Mouse (Mus musculus) lung, embryonic 14.5 days (tissue): ENCODE data around the gene Gcfc2. TPM values are rescaled to one million over a fixed set of nuclear protein-coding genes. Genes with fewer than 3 reads are reported as not detected.

Experiments
- ATAC-seq: fragments of 200-750 bp; cut with Nextera tagmentation; 2 replicates; pipeline ENCODE4 v1.8.0; 2017; ENCODE audit warnings: mild to moderate bottlenecking, moderate TSS enrichment, moderate library complexity; ENCODE audit not compliant: insufficient read depth
- DNase-seq: peaks from one replicate; pipeline ENCODE4 v3.0.0-alpha.2; 2015
- H3K27ac ChIP-seq: fragments of 300-500 bp; sonication (generic); 2 replicates; pipeline ENCODE4 v1.5.1; 2014; ENCODE audit warnings: low read depth, mild to moderate bottlenecking, moderate library complexity
- H3K27me3 ChIP-seq: fragments of 300-500 bp; sonication (generic); 2 replicates; pipeline ENCODE4 v1.6.1; 2014; ENCODE audit warnings: low read length, control low read depth; ENCODE audit not compliant: insufficient read depth
- H3K36me3 ChIP-seq: fragments of 300-500 bp; sonication (generic); 2 replicates; pipeline ENCODE4 v1.6.1; 2014; ENCODE audit warnings: control low read depth; ENCODE audit not compliant: insufficient read depth
- H3K4me1 ChIP-seq: fragments of 300-500 bp; sonication (generic); 2 replicates; pipeline ENCODE4 v1.6.1; 2014; ENCODE audit warnings: antibody characterized with exemption, control low read depth; ENCODE audit not compliant: insufficient read depth
- H3K4me2 ChIP-seq: fragments of 300-500 bp; sonication (generic); 2 replicates; pipeline ENCODE4 v1.6.1; 2014; ENCODE audit warnings: mild to moderate bottlenecking
- H3K4me3 ChIP-seq: fragments of 300-500 bp; sonication (generic); 2 replicates; pipeline ENCODE4 v1.5.1; 2014; ENCODE audit warnings: low read depth, low read length
- H3K9ac ChIP-seq: fragments of 300-500 bp; sonication (generic); 2 replicates; pipeline ENCODE4 v1.6.1; 2014
- H3K9me3 ChIP-seq: fragments of 300-500 bp; sonication (generic); 2 replicates; pipeline ENCODE4 v1.6.1; 2016; ENCODE audit warnings: low read depth, low read length, control low read depth
- CTCF ChIP-seq: IDR thresholded peaks from 2 replicates; pipeline ENCODE4 v1.5.1; 2016; ENCODE audit warnings: antibody characterized with exemption, low read depth
- WGBS: fragments of 180-500 bp; shearing (Covaris S2); extraction: QIAGEN DNeasy Blood & Tissue Kit; methylation state at CpG from one replicate; pipeline ENCODE4 v1.1.7; 2014; 5-methylcytosine and 5-hydroxymethylcytosine counted together
- polyA plus RNA-seq: library from polyadenylated mRNA; unstranded; fragments of >200 nt; fragmentation: Nextera tagmentation; extraction: Ambion mirVana; gene quantifications from 2 replicates; pipeline ENCODE4 v1.2.1, GENCODE M21; 2014

The Gcfc2 gene
- polyA plus RNA-seq, 1 experiment from 2014 or later = 13.7 TPM

DNA sequence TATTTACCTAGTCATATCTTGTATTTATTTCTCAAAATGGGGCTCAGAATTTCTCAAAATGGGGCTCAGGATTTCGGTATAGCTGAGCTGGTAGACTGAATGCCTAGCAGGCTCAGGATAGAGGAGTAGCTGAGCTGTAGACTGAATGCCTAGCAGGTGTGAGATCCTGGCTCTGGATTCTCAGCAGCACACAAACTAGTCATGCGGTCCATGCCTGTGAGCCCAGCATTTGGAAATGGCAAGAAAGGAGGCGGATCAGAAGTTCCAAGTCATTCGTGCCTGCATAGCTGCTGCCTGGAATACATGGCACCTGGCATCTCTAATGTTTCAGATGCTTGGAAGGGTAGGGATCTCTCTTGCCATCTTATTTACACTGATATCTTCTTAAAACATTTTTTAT lies 5.9 kb downstream of the Gcfc2 start:
- Histone ChIP-seq H3K4me1 (peaks cover 3% of the 10 kb centered on the region; the same call in 1 of the 2 replicates), H3K9me3 (no peaks in the 10 kb centered on the region), H3K4me3 (no peak overlapping the region), H3K4me2 (no peak overlapping the region), H3K27me3 (no peaks in the 10 kb centered on the region), H3K9ac (no peak overlapping the region), H3K36me3 (peaks cover 73% of the 10 kb centered on the region), H3K27ac (no peak overlapping the region)
- no peak for DNase-seq
- WGBS = 86% methylated on average over 4 of the region's 4 CpGs
- ATAC-seq = no peak
- no peak for TF ChIP-seq CTCF

- Histone ChIP-seq H3K9ac (no peak overlapping the region), H3K4me3 (no peak overlapping the region), H3K27ac (no peak overlapping the region), H3K27me3 (no peaks in the 10 kb centered on the region), H3K4me1 (no peaks in the 10 kb centered on the region), H3K4me2 (no peak overlapping the region), H3K9me3 (no peaks in the 10 kb centered on the region), H3K36me3 (peaks cover 79% of the 10 kb centered on the region)
- DNase-seq = no peak
- WGBS = 85% methylated on average over 3 of the region's 3 CpGs
- peak; percentile 28; the same call in 1 of the 2 replicates for TF ChIP-seq CTCF
- ATAC-seq = no peak
Observed at GRCm38 (mm10) chr6:81933281-81933680, 9.8 kb downstream of the Gcfc2 start.

- no peaks in the 10 kb centered on the region for H3K9me3 ChIP-seq
- peaks cover 85% of the 10 kb centered on the region for H3K36me3 ChIP-seq
- H3K9ac ChIP-seq = no peak overlapping the region
- TF ChIP-seq CTCF = no peak
- no peaks in the 10 kb centered on the region for H3K27me3 ChIP-seq
- ATAC-seq = no peak
- WGBS = 82% methylated on average over 5 of the region's 5 CpGs
- H3K4me2 ChIP-seq = no peak overlapping the region
- no peak overlapping the region for H3K27ac ChIP-seq
- no peak for DNase-seq
- no peaks in the 10 kb centered on the region for H3K4me1 ChIP-seq
- H3K4me3 ChIP-seq = no peak overlapping the region
Observed at GRCm38 (mm10) chr6:81941718-81942117, 18.2 kb downstream of the Gcfc2 start.

DNA sequence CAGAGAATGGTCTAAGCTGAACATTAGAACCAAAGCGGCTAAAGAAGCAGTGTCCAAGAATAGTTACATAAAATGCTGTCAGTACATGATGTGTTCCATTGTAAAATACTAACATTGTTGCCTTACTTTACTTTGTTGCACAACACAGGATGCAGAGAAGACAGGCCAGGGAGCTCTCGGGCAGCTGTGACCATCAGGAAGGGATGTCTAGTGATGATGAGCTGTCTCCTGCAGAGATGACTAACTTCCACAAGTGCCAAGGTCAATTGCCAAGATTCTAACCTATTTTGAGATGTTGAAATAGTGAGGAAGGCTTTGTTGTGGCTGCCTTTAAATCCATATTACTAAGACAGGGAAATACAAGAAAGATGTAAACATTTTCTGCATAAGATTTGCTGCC lies 19.8 kb downstream of the Gcfc2 start:
- H3K36me3 ChIP-seq = peaks cover 87% of the 10 kb centered on the region
- no peak overlapping the region for H3K4me2 ChIP-seq

DNA sequence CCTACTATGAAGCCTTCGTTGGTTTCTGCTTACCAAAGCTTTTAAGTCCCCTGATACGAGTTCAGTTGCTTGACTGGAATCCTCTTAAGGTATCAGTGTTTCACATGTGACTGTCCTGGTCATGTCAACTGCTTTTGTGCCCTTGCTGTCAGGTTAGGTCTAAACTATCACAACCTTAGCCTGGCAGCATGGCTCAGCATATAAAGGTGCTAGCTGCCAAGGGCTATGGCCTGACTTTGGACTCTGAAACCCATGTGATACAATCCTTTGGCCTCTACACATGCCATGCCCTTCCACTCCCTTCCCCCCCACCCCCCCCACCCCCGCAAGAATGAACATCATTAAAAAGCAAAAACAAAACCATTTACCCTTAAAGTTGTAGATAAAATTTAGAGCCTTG lies 21.0 kb downstream of the Gcfc2 start:
- DNase-seq (no peak), ATAC-seq (no peak)
- H3K4me3 ChIP-seq = no peak overlapping the region
- H3K27me3 ChIP-seq = no peaks in the 10 kb centered on the region
- WGBS = 90% methylated on average over 3 of the region's 3 CpGs
- H3K9ac ChIP-seq = no peak overlapping the region
- peaks cover 90% of the 10 kb centered on the region for H3K36me3 ChIP-seq
- H3K4me1 ChIP-seq = no peaks in the 10 kb centered on the region
- H3K4me2 ChIP-seq = no peak overlapping the region
- H3K27ac ChIP-seq = no peak overlapping the region
- no peak for TF ChIP-seq CTCF
- H3K9me3 ChIP-seq = no peaks in the 10 kb centered on the region

More for the DNA sequence above, 19.8 kb downstream of the Gcfc2 start:
- no peak for DNase-seq
- no peak overlapping the region for H3K27ac ChIP-seq
- ATAC-seq = no peak
- H3K4me3 ChIP-seq = no peak overlapping the region
- WGBS = 84% methylated on average over 2 of the region's 2 CpGs
- H3K4me1 ChIP-seq = no peaks in the 10 kb centered on the region
- H3K9ac ChIP-seq = no peak overlapping the region
- no peaks in the 10 kb centered on the region for H3K27me3 ChIP-seq
- no peaks in the 10 kb centered on the region for H3K9me3 ChIP-seq
- no peak for TF ChIP-seq CTCF

DNA sequence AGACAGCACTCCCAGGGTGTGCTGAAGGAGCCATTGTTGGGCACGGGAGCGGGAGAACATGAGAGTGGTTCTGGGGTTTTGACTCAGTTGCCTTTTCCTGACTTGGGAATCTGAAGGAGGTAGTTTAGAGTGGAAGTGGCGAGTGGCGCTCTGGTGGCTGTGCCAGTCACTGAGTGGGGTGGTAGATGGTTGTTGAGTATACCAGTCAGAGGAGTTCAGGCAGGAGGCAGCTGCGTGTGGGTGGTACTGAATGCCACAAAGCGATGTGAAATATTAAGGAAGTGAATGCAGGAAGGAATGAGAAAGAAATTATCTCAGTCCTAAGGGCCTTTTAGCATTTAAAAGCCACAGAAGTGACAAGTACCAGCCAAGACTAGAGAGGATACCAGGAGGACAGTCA lies 23.4 kb downstream of the Gcfc2 start:
- Histone ChIP-seq H3K27ac (no peak overlapping the region), H3K4me1 (no peaks in the 10 kb centered on the region), H3K4me3 (no peak overlapping the region), H3K36me3 (peaks cover 83% of the 10 kb centered on the region), H3K9ac (no peak overlapping the region), H3K9me3 (no peaks in the 10 kb centered on the region), H3K4me2 (no peak overlapping the region), H3K27me3 (no peaks in the 10 kb centered on the region)
- DNase-seq (no peak), ATAC-seq (no peak)
- WGBS = 90% methylated on average over 6 of the region's 6 CpGs
- no peak for TF ChIP-seq CTCF

DNA sequence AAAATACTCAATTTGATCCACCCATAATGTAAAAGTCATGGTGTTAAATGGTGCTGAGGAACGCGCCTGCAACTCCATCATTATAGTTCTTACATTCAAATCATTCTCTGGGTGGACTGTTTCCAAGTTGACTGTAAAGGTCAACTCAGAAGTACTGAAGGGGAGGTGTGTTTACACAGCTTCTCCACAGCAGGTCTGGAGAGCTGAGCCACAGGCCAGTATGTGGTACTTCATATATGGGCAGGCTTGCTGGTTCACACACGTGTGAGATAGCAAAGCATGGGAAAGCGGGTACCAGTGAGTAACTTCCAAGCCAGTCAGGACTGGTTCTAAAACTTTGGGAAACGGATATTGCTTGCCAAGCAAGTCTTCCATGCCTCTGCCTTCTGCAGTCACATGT lies 31.7 kb downstream of the Gcfc2 start:
- no peak for DNase-seq
- no peak overlapping the region for H3K9ac ChIP-seq

GRCm38 (mm10) chr6:81956399-81956798 lies 32.9 kb downstream of the Gcfc2 start:
- H3K27me3 ChIP-seq = no peaks in the 10 kb centered on the region
- H3K4me2 ChIP-seq = no peak overlapping the region
- whole genome bisulfite sequencing = 89% methylated on average over 4 of the region's 4 CpGs
- no peak overlapping the region for H3K9ac ChIP-seq
- no peaks in the 10 kb centered on the region for H3K4me1 ChIP-seq
- TF ChIP-seq CTCF = peak; percentile 56
- H3K4me3 ChIP-seq = no peak overlapping the region
- no peak overlapping the region for H3K27ac ChIP-seq
- DNase-seq (peak; percentile 11), ATAC-seq (no peak)
- H3K36me3 ChIP-seq = peaks cover 78% of the 10 kb centered on the region
- H3K9me3 ChIP-seq = no peaks in the 10 kb centered on the region

More for the DNA sequence above, 31.7 kb downstream of the Gcfc2 start:
- H3K4me3 ChIP-seq = no peak overlapping the region
- no peaks in the 10 kb centered on the region for H3K4me1 ChIP-seq
- no peaks in the 10 kb centered on the region for H3K9me3 ChIP-seq
- H3K27me3 ChIP-seq = no peaks in the 10 kb centered on the region
- no peak for TF ChIP-seq CTCF
- ATAC-seq = peak; percentile 59; the same call in 1 of the 2 replicates
- H3K36me3 ChIP-seq = peaks cover 73% of the 10 kb centered on the region
- 77% methylated on average over 5 of the region's 5 CpGs for WGBS
- H3K4me2 ChIP-seq = no peak overlapping the region
- no peak overlapping the region for H3K27ac ChIP-seq
